Mouse (Mus musculus) bone marrow macrophage, adult 2 months (primary cell): ENCODE measurements around the gene Kank2.

ENCODE experiments used
- CTCF ChIP-seq: IDR thresholded peaks from 2 replicates; pipeline ENCODE4 v1.5.1; 2012; ENCODE audit warnings: low read depth, mild to moderate bottlenecking, low read length, moderate library complexity
- POLR2A ChIP-seq: IDR thresholded peaks from 2 replicates; pipeline ENCODE4 v1.6.1; 2012; ENCODE audit warnings: mild to moderate bottlenecking, low read depth, low read length, borderline replicate concordance

DNA sequence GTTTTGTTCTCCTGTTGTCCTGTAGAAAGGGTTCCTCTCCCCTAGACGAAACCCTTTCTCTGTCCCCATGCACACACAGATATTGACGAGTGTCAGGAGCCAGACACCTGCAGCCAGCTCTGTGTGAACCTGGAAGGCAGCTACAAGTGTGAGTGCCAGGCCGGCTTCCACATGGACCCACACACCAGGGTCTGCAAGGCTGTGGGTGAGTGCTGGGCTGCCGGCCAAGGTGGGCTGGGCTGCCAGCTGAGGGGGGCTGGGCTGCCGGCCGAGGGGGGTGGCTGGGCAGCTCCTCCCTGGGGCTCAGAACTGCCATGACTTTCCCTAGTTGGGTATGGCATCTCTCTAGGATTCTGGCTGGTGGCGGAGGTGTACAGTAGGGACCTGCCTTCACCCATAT, 59.8 kb downstream of the Kank2 start:
- TF ChIP-seq CTCF (no peak), POLR2A (no peak)
